Mouse (Mus musculus) cerebellum, adult 2 months (tissue): ENCODE results near the gene Serpinb9b.

Experiments used
- CTCF ChIP-seq: fragments of 200-500 bp; IDR thresholded peaks from 2 replicates; pipeline ENCODE4 v1.5.1; 2011; ENCODE audit warnings: low read depth, mild to moderate bottlenecking, control low read depth, low read length, moderate library complexity, borderline replicate concordance; ENCODE audit not compliant: insufficient read depth
- POLR2A ChIP-seq: fragments of 200-500 bp; IDR thresholded peaks from 2 replicates; pipeline ENCODE4 v1.6.1; 2011; ENCODE audit warnings: low read length, control low read depth, borderline replicate concordance; ENCODE audit not compliant: insufficient read depth

DNA sequence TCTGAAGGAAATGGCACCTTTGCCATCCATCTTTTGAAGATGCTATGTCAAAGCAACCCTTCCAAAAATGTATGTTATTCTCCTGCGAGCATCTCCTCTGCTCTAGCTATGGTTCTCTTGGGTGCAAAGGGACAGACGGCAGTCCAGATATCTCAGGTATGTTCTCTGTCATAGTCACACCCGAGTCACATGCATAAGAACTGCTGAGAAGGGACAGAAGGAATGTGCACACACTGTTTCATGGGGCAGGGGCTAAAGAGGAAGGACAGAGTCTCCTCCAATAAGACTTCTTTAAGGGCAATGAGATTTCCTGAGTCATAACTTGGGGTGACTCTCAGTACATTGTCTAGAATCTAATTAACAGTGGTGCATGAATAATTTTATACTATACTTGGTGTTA lies 20.7 kb upstream of the Serpinb9b start:
- TF ChIP-seq CTCF = no peak
- TF ChIP-seq POLR2A = no peak
